Mouse (Mus musculus) ovary, postnatal 36 days (tissue): ENCODE data around the gene Coq7.

Experiments
- DNase-seq: peaks from one replicate; pipeline ENCODE4 v3.0.0; 2022; ENCODE audit warnings: low spot score, mixed read lengths

Coq7 gene

GRCm38 (mm10) chr7:118494892-118495579, 38.1 kb downstream of the Coq7 start:
- no peak for DNase-seq

- DNase-seq = no peak
These were observed 39.3 kb downstream of the Coq7 start for GRCm38 (mm10) chr7:118493892-118494291.

GRCm38 (mm10) chr7:118491431-118492147, 41.6 kb downstream of the Coq7 start, which contains the start of gene Itpripl2:
Itpripl2 (minus strand) TSS chr7:118491975.
- peak; percentile 77 for DNase-seq

- DNase-seq = no peak
These were observed 42.3 kb downstream of the Coq7 start for GRCm38 (mm10) chr7:118490666-118491430.

- DNase-seq = peak; percentile 16
These were observed 43.2 kb downstream of the Coq7 start for GRCm38 (mm10) chr7:118489706-118490665.

GRCm38 (mm10) chr7:118488060-118488664, 45.0 kb downstream of the Coq7 start:
- DNase-seq = no peak

GRCm38 (mm10) chr7:118486917-118487316, 46.2 kb downstream of the Coq7 start:
- no peak for DNase-seq

- DNase-seq = no peak
These were observed 49.2 kb downstream of the Coq7 start for GRCm38 (mm10) chr7:118483996-118484395.

- DNase-seq = no peak
These were observed 51.2 kb downstream of the Coq7 start for GRCm38 (mm10) chr7:118482001-118482400.

- DNase-seq = no peak
These were observed 51.9 kb downstream of the Coq7 start for GRCm38 (mm10) chr7:118481047-118481810.

GRCm38 (mm10) chr7:118480160-118480709, 52.9 kb downstream of the Coq7 start:
- DNase-seq = no peak

GRCm38 (mm10) chr7:118478835-118479312, 54.3 kb downstream of the Coq7 start:
- peak; percentile 20 for DNase-seq

- no peak for DNase-seq
These were observed 56.7 kb downstream of the Coq7 start for GRCm38 (mm10) chr7:118476428-118476827.

GRCm38 (mm10) chr7:118475008-118475705, 58.0 kb downstream of the Coq7 start:
- DNase-seq = no peak

GRCm38 (mm10) chr7:118472886-118473285, 60.3 kb downstream of the Coq7 start:
- no peak for DNase-seq

GRCm38 (mm10) chr7:118468060-118468459, 65.1 kb downstream of the Coq7 start:
- DNase-seq = no peak

GRCm38 (mm10) chr7:118464432-118464831, 68.7 kb downstream of the Coq7 start:
- no peak for DNase-seq

GRCm38 (mm10) chr7:118462818-118463762, 70.1 kb downstream of the Coq7 start:
- no peak for DNase-seq
